Mouse (Mus musculus) cerebellum, adult 2 months (tissue): ENCODE measurements at regions not wholly inside any gene's neighbourhood (a gene's known extent, or its start where the extent isn't known, plus 50 kb on each side); places are given as distances from the start of the nearest gene placed in this dataset.

Experiments used
- CTCF ChIP-seq: fragments of 200-500 bp; IDR thresholded peaks from 2 replicates; pipeline ENCODE4 v1.5.1; 2011; ENCODE audit warnings: low read depth, mild to moderate bottlenecking, control low read depth, low read length, moderate library complexity, borderline replicate concordance; ENCODE audit not compliant: insufficient read depth
- POLR2A ChIP-seq: fragments of 200-500 bp; IDR thresholded peaks from 2 replicates; pipeline ENCODE4 v1.6.1; 2011; ENCODE audit warnings: low read length, control low read depth, borderline replicate concordance; ENCODE audit not compliant: insufficient read depth

DNA sequence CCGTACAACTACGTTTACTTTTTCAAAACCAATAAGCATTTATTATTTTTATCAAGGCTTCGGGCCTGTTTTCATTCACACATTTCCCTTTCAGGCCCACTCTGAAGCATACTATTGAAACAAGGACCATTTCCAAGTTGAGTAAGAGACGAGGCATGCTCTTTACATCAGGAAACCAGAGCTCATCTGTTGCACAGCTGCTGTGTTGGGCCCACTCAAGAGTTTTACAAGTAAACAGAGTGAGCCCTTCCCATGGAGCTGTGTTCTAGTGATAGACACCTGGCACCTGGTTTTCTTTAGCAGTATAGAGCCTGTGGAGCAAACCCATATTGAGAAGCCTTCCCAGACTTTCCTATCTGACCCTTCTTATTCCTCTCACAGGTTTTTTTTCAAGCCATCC is 363.5 kb downstream of the Ptprc start:
- TF ChIP-seq POLR2A (no peak), CTCF (no peak)
